Mouse (Mus musculus) limb, embryonic 12.5 days (tissue): ENCODE measurements around the gene Sirpa. TPM values are rescaled to one million over a fixed set of nuclear protein-coding genes. Genes with fewer than 3 reads are reported as not detected.

Source experiments
- ATAC-seq: fragments of 200-750 bp; cut with Nextera tagmentation; 2 replicates; pipeline ENCODE4 v1.8.0; 2017; ENCODE audit warnings: low read depth, moderate TSS enrichment; ENCODE audit not compliant: insufficient number of reproducible peaks, insufficient read depth, low FRiP score, low TSS enrichment
- H3K27ac ChIP-seq: fragments of 300-500 bp; sonication (generic); 2 replicates; pipeline ENCODE4 v1.5.1; 2016; ENCODE audit warnings: mild to moderate bottlenecking, moderate library complexity
- H3K27me3 ChIP-seq: fragments of 300-500 bp; sonication (generic); 2 replicates; pipeline ENCODE4 v1.6.1; 2016; ENCODE audit warnings: mild to moderate bottlenecking, moderate library complexity
- H3K36me3 ChIP-seq: fragments of 300-500 bp; sonication (generic); 2 replicates; pipeline ENCODE4 v1.6.1; 2016; ENCODE audit warnings: mild to moderate bottlenecking, moderate library complexity
- H3K4me1 ChIP-seq: fragments of 300-500 bp; sonication (generic); replicated peaks from 2 replicates; pipeline ENCODE4 v1.6.1; 2016
- H3K4me2 ChIP-seq: fragments of 300-500 bp; sonication (generic); 2 replicates; pipeline ENCODE4 v1.6.1; 2016; ENCODE audit warnings: mild to moderate bottlenecking, moderate library complexity
- H3K4me3 ChIP-seq: fragments of 300-500 bp; sonication (generic); replicated peaks from 2 replicates; pipeline ENCODE4 v1.5.1; 2016; ENCODE audit warnings: mild to moderate bottlenecking
- H3K9ac ChIP-seq: fragments of 300-500 bp; sonication (generic); replicated peaks from 2 replicates; pipeline ENCODE4 v1.6.1; 2016; ENCODE audit warnings: mild to moderate bottlenecking, moderate library complexity
- H3K9me3 ChIP-seq: fragments of 300-500 bp; sonication (generic); 2 replicates; pipeline ENCODE4 v1.6.1; 2016; ENCODE audit warnings: mild to moderate bottlenecking, moderate library complexity
- WGBS: fragments of 180-500 bp; shearing (Covaris S2); methylation state at CpG from one replicate; pipeline ENCODE4 v1.1.7; 2016; 5-methylcytosine and 5-hydroxymethylcytosine counted together
- polyA plus RNA-seq: library from polyadenylated mRNA; unstranded; fragments of >200 nt; fragmentation: Nextera tagmentation; extraction: Ambion mirVana; gene quantifications from 2 replicates; pipeline ENCODE4 v1.2.1, GENCODE M21; 2016

Gene Sirpa
- polyA plus RNA-seq, 1 experiment from 2014 or later: 17.0 TPM

- H3K9me3 ChIP-seq: no peaks in the 10 kb centered on the region
- no peak overlapping the region for H3K4me3 ChIP-seq
- H3K27ac ChIP-seq: no peak overlapping the region
- no peak for ATAC-seq
- no peaks in the 10 kb centered on the region for H3K27me3 ChIP-seq
- WGBS: 92% methylated on average over 10 of the region's 10 CpGs
- H3K9ac ChIP-seq: no peak overlapping the region
- no peaks in the 10 kb centered on the region for H3K4me1 ChIP-seq
- H3K4me2 ChIP-seq: no peak overlapping the region
- peaks cover 13% of the 10 kb centered on the region; the same call in 1 of the 2 replicates for H3K36me3 ChIP-seq
These were observed 22.0 kb downstream of the Sirpa start for GRCm38 (mm10) chr2:129614482-129615185.

GRCm38 (mm10) chr2:129620148-129620547 lies 27.5 kb downstream of the Sirpa start:
- no peak overlapping the region for H3K9ac ChIP-seq
- ATAC-seq: no peak
- WGBS: 80% methylated on average over 7 of the region's 7 CpGs
- no peak overlapping the region for H3K4me3 ChIP-seq
- H3K27ac ChIP-seq: no peak overlapping the region
- H3K36me3 ChIP-seq: peaks cover 4% of the 10 kb centered on the region; the same call in 1 of the 2 replicates
- H3K4me2 ChIP-seq: no peak overlapping the region
- no peaks in the 10 kb centered on the region for H3K9me3 ChIP-seq
- peaks cover 12% of the 10 kb centered on the region for H3K4me1 ChIP-seq
- no peaks in the 10 kb centered on the region for H3K27me3 ChIP-seq

GRCm38 (mm10) chr2:129620881-129621280 lies 28.2 kb downstream of the Sirpa start:
- no peak overlapping the region for H3K4me3 ChIP-seq
- 82% methylated on average over 5 of the region's 5 CpGs for WGBS
- ATAC-seq: no peak

GRCm38 (mm10) chr2:129621654-129622490 lies 29.2 kb downstream of the Sirpa start:
- 86% methylated on average over 9 of the region's 9 CpGs for WGBS
- Histone ChIP-seq H3K4me1 (peaks cover 13% of the 10 kb centered on the region), H3K4me3 (no peak overlapping the region), H3K9me3 (no peaks in the 10 kb centered on the region), H3K36me3 (no peaks in the 10 kb centered on the region; the same call in 1 of the 2 replicates), H3K4me2 (no peak overlapping the region), H3K9ac (no peak overlapping the region), H3K27me3 (no peaks in the 10 kb centered on the region), H3K27ac (no peak overlapping the region)
- no peak for ATAC-seq

More at GRCm38 (mm10) chr2:129620881-129621280, 28.2 kb downstream of the Sirpa start:
- H3K9me3 ChIP-seq: no peaks in the 10 kb centered on the region
- peaks cover 1% of the 10 kb centered on the region; the same call in 1 of the 2 replicates for H3K36me3 ChIP-seq
- H3K9ac ChIP-seq: no peak overlapping the region
- H3K4me1 ChIP-seq: peaks cover 13% of the 10 kb centered on the region
- H3K4me2 ChIP-seq: no peak overlapping the region
- no peak overlapping the region for H3K27ac ChIP-seq
- H3K27me3 ChIP-seq: no peaks in the 10 kb centered on the region

- WGBS: 91% methylated on average over 5 of the region's 5 CpGs
- H3K27ac ChIP-seq: no peak overlapping the region
- no peaks in the 10 kb centered on the region; the same call in 1 of the 2 replicates for H3K36me3 ChIP-seq
- H3K4me1 ChIP-seq: peaks cover 13% of the 10 kb centered on the region
- H3K4me2 ChIP-seq: no peak overlapping the region
- no peaks in the 10 kb centered on the region for H3K9me3 ChIP-seq
- H3K27me3 ChIP-seq: no peaks in the 10 kb centered on the region
- no peak overlapping the region for H3K9ac ChIP-seq
- ATAC-seq: no peak
- H3K4me3 ChIP-seq: no peak overlapping the region
These were observed 30.3 kb downstream of the Sirpa start for GRCm38 (mm10) chr2:129622918-129623317.

GRCm38 (mm10) chr2:129623771-129624170 lies 31.1 kb downstream of the Sirpa start:
- no peaks in the 10 kb centered on the region; the same call in 1 of the 2 replicates for H3K36me3 ChIP-seq
- peaks cover 13% of the 10 kb centered on the region for H3K4me1 ChIP-seq
- no peaks in the 10 kb centered on the region for H3K9me3 ChIP-seq
- H3K27ac ChIP-seq: no peak overlapping the region
- 89% methylated on average over 7 of the region's 7 CpGs for WGBS
- H3K4me2 ChIP-seq: no peak overlapping the region
- ATAC-seq: no peak
- no peak overlapping the region for H3K4me3 ChIP-seq
- H3K9ac ChIP-seq: no peak overlapping the region
- H3K27me3 ChIP-seq: no peaks in the 10 kb centered on the region

GRCm38 (mm10) chr2:129624246-129624918 lies 31.7 kb downstream of the Sirpa start:
- ATAC-seq: no peak
- Histone ChIP-seq H3K27ac (no peak overlapping the region), H3K4me2 (no peak overlapping the region), H3K36me3 (no peaks in the 10 kb centered on the region), H3K4me1 (peaks cover 13% of the 10 kb centered on the region), H3K27me3 (no peaks in the 10 kb centered on the region), H3K4me3 (no peak overlapping the region), H3K9me3 (no peaks in the 10 kb centered on the region), H3K9ac (no peak overlapping the region)
- WGBS: 58% methylated on average over 13 of the region's 13 CpGs

- Histone ChIP-seq H3K9me3 (no peaks in the 10 kb centered on the region), H3K27ac (no peak overlapping the region), H3K4me1 (peaks cover 13% of the 10 kb centered on the region), H3K27me3 (no peaks in the 10 kb centered on the region), H3K36me3 (peaks cover 2% of the 10 kb centered on the region; the same call in 1 of the 2 replicates), H3K9ac (no peak overlapping the region), H3K4me3 (no peak overlapping the region), H3K4me2 (no peak overlapping the region)
- no peak for ATAC-seq
- 60% methylated on average over 6 of the region's 6 CpGs for whole genome bisulfite sequencing
These were observed 32.3 kb downstream of the Sirpa start for GRCm38 (mm10) chr2:129624956-129625355.

- WGBS: 81% methylated on average over 4 of the region's 4 CpGs
- H3K4me3 ChIP-seq: no peak overlapping the region
- H3K9me3 ChIP-seq: no peaks in the 10 kb centered on the region
- ATAC-seq: no peak
- H3K9ac ChIP-seq: no peak overlapping the region
- H3K4me2 ChIP-seq: no peak overlapping the region
- peaks cover 9% of the 10 kb centered on the region; the same call in 1 of the 2 replicates for H3K36me3 ChIP-seq
- H3K27ac ChIP-seq: no peak overlapping the region
- H3K27me3 ChIP-seq: no peaks in the 10 kb centered on the region
- peaks cover 13% of the 10 kb centered on the region for H3K4me1 ChIP-seq
These were observed 33.2 kb downstream of the Sirpa start for GRCm38 (mm10) chr2:129625845-129626244.

- Histone ChIP-seq H3K36me3 (peaks cover 16% of the 10 kb centered on the region), H3K4me2 (no peak overlapping the region), H3K9me3 (no peaks in the 10 kb centered on the region), H3K9ac (no peak overlapping the region), H3K27me3 (no peaks in the 10 kb centered on the region), H3K4me3 (no peak overlapping the region), H3K4me1 (peaks cover 13% of the 10 kb centered on the region), H3K27ac (no peak overlapping the region)
- 87% methylated on average over 4 of the region's 4 CpGs for WGBS
- no peak for ATAC-seq
These were observed 34.0 kb downstream of the Sirpa start for GRCm38 (mm10) chr2:129626621-129627061.

- Histone ChIP-seq H3K36me3 (peaks cover 16% of the 10 kb centered on the region), H3K4me1 (peaks cover 13% of the 10 kb centered on the region), H3K9ac (no peak overlapping the region), H3K9me3 (no peaks in the 10 kb centered on the region), H3K27ac (no peak overlapping the region), H3K27me3 (no peaks in the 10 kb centered on the region), H3K4me2 (no peak overlapping the region), H3K4me3 (no peak overlapping the region)
- ATAC-seq: no peak
- 91% methylated on average over 5 of the region's 5 CpGs for WGBS
These were observed 34.5 kb downstream of the Sirpa start for GRCm38 (mm10) chr2:129627133-129627532.
